Mouse (Mus musculus) cerebellum, adult 18-20 months (tissue): ENCODE measurements around the gene Nlrp6.
"Not testable (repeated sequence)": the region's sequence is repeated elsewhere in the genome, so short reads cannot be mapped to it uniquely, and the experiment has no call there.

Experiments used
- DNase-seq, 2 experiments: peaks; one replicate each; pipeline ENCODE4 v3.0.0; 2021

The Nlrp6 gene

GRCm38 (mm10) chr7:140951051-140951450, 30.3 kb downstream of the Nlrp6 start:
- no peak for DNase-seq

DNA sequence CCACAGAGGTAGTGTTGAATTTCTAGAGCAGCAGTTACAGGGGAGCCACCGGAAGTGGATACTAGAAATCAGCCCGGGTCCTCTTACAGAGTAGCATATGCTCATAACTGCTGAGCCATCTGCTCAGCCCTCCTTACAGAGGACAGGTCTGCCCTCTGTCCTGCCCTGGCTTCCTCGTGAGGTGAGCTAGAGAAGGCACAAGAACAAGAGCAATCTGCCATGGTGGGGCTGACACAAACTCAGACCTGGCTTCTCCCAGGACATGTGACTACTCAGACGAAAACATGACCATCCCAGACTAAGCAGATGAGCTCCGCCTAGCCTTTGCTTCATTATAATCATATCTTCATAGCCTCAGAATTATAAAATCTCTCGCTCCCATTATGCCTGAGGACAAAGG, 31.1 kb downstream of the Nlrp6 start:
- no peak for DNase-seq

DNA sequence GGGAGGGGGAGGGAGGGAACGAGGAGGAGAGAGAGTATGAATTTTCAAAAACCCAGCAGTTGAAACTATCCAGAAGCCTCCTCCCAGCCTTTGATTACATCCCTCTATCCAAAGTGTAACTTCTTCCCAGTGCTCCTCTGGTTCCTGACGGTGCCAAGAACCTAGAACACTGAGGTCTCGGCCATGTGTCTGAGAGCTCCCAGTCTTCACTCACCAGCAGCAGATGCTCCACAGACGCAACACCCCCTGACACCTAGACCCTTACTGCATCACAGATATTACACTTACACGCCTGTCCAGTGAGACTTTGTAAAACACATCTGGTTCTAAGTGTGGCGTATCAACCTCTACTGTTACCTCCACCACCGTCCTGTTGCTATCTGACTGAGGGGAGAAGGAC, 31.7 kb downstream of the Nlrp6 start:
- no peak for DNase-seq

- no peak for DNase-seq
Measured at GRCm38 (mm10) chr7:140953133-140953532, 32.4 kb downstream of the Nlrp6 start.

DNA sequence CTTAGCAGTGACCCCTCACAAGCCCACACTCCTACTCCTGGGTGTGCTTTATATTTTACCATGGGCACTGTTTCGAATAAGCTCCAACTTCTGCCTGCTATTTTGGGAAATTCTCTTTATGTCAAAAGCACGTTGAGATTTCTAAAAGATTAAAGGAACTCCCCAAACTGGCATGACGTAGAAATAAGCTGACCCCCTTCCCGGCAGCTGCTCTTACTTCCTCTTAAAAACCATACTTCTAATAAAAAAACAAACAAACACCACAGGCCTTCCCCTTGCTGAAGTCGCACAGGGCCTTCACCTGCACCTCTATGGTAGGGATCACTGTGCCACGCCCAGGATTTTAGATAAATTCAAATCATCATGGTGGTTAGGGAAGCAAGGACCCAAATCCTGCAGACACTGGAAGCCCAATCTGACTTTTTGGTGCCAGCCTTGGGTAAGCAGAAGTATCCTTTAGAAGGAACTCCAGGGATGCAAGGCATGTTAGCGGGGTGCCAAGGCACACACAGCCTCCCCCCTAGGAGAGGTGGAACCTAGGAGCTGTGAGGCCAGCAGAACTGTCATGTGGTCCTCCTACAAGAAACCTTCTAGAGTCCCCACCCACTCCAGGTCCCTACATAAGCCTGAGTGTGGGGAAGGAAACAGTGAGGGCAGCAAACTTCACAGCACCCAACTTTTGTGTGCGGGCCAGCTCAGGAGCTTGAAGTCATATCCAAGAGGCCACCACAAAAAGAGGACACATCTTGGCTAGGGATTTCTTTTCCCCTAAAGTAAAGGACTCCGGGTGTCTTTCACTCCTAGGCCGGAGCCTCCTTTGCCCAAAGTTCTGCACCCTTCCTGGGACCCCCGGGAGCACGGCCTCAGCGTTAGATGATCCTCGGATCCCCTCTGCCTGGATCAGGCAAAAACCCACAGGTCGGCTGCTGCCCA, 33.4 kb downstream of the Nlrp6 start:
- DNase-seq = no peak

DNA sequence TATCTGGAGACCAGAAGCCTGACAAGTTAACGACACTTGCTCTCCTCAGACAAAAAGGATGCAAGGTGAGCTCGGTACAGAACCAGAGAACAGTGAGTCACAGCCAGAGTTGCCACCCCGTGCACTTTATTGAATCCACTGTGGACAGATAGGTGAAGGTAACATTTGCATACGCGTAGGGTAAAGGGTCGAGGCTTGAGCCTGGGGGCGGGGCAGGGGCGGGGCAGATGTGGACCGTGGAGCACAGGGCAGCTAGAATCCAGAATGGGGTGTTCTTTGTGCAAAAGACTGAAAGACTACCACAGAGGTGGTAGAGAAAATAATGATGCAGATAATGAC, 34.0 kb downstream of the Nlrp6 start:
- no peak for DNase-seq

DNA sequence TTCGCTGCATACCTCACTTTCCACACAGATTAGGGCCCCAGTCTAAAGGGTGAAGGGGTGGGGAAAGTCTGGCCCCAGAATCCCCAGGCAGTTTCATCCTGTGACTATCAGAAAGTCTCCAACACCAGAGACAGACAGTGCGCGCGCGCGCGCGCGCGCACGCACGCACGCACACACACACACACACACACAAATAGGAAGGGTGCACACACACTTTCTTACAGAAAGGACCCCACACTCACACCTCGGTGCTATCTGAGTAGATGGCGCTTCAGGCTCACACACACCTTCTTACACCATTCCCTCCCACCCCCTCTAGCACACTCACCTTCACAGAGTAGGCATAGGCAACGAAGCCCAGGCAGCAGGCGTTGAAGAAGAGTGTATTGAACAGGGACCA, 34.6 kb downstream of the Nlrp6 start:
- no peak for DNase-seq

- DNase-seq = no peak
Measured at GRCm38 (mm10) chr7:140955758-140956555, 35.3 kb downstream of the Nlrp6 start, which contains the start of the genes Gm45717 and Ifitm2. Gene Gm45717 (minus strand): TSS chr7:140955937. Gene Ifitm2 (minus strand): TSS chr7:140955987.

GRCm38 (mm10) chr7:140956556-140956869, 35.8 kb downstream of the Nlrp6 start:
- DNase-seq = no peak

DNA sequence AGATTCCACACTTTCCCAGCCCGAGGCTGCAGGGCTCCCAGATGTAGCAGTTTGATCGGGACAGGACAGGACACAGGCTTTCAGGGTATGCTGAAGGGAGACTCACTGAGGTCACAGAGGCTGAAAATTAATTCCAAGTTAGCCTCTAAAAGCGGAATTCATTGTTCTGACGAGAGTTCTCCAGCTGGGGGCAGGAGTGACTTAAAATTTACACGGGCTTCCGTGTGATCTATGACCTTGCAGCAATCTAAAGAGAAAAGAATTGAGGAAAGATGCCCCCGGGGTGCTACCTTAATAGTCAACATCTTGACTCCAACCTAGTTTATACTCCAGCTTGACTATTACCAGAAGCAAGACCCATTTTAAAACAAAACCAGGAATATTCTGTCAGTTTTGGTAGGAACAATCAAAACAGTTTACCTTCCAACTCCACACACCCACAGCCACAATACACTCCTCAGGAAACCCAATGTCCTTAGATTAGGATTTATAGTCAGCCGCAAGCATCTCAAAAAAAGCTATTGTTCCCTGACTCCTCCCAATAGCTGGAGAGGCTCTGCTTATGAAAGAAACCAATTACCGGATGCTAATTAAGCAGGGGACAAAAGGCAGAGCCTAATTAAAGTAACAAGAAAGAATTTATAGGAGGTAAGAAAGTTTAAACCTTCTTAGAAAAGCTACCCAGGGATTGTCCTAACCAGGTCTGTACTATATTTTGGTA, 38.6 kb downstream of the Nlrp6 start:
- peak; percentile 11 to 30 for DNase-seq

GRCm38 (mm10) chr7:140960026-140960425, 39.3 kb downstream of the Nlrp6 start:
- DNase-seq = no peak

DNA sequence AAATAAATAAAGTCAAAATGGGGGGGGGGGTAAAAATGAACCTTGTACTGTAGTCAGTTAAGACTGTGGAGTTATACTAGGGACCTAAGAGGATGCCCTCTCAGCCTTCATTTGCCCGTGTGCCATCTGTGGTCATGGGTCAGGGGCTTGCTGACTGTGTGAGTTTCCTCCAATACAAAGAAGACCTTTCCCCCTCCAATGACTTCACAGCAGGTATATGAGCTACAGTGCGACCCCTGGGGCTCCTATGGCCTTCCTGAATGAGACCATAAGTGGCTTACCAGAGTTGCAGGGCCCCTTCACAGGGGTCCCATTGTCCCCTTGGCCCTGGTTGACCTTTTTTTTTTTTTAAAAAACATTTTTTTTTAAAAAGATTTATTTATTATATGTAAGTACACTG, 40.7 kb downstream of the Nlrp6 start:
- DNase-seq = no peak

- no peak for DNase-seq
Measured at GRCm38 (mm10) chr7:140962733-140963132, 42.0 kb downstream of the Nlrp6 start.

GRCm38 (mm10) chr7:140966921-140967320, 46.2 kb downstream of the Nlrp6 start, which contains the start of gene Ifitm1:
Gene Ifitm1 (plus strand): TSS chr7:140967221.
- no peak for DNase-seq

DNA sequence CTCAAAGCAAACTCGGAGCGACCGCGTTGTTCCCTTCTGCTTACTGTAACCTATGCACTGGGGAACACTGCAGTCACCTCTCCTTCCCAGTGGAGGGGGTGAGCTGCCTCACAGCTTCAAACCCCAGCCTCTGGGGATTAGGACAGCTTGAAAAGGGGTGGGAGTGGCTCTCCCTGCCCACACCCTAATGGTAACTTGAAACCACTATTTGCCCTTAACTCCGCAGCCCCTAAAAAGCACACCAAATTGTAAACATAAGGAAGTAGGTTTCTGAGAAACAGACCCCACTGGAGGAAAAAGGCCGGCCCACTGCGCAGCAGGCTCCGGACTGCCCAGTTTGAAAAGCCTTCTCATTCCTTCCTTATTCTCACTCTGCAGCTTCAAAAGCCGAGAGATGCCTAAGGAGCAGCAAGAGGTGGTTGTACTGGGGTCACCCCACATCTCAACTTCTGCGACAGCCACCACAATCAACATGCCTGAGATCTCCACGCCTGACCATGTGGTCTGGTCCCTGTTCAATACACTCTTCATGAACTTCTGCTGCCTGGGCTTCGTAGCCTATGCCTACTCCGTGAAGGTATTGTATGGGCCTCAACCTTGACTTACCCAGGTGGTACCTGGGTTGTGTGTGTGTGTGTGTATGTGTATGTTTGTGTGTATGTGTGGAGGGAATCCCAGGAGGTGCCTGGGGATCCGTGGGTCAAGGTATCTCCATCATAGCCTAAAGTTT, 47.3 kb downstream of the Nlrp6 start:
- DNase-seq = no peak

DNA sequence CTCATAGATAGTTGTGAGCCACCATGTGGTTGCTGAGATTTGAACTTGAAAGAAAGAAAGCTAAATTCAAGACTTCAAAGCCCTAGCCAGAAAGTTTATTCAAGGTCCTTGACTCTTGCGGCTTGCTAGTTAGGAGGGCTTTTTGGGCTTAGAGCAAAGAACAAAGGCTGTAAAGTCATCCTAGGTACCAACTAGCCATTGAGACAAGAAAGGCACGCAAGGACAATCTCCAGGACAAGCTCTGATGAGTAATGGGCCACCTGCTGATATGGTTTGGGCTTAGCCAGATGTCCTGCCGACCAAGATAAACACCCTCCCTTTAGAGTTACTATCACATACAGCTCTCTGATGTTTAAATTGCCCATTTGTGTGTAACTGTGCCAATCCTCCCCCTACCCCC, 48.0 kb downstream of the Nlrp6 start:
- DNase-seq = not testable (repeated sequence)

- no peak for DNase-seq
Measured at GRCm38 (mm10) chr7:140970931-140971330, 50.2 kb downstream of the Nlrp6 start.

- DNase-seq = no peak
Measured at GRCm38 (mm10) chr7:140971479-140972171, 50.9 kb downstream of the Nlrp6 start.

- DNase-seq = no peak
Measured at GRCm38 (mm10) chr7:140973396-140974165, 52.9 kb downstream of the Nlrp6 start.

DNA sequence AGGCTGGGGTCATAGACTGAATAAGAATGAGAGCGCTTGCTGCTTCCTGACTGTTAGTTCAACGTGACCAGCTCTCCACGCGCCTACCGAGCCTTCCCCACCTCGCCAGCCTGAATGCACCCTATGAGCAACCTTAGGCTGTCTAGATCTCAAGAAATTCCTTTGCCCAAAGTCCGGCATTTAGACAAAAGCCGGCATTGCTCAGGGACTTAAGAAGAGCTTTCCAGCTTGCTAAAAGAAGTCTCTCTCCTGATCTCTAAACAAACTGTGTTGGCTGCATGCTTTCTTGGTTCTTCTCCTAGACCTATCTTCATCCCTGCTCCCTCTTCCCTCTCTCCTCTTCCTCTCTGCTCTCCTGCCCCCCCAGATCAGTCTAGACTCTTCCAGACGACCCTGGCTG, 54.2 kb downstream of the Nlrp6 start:
- no peak for DNase-seq

GRCm38 (mm10) chr7:140975465-140975864, 54.8 kb downstream of the Nlrp6 start:
- no peak for DNase-seq
